Mouse (Mus musculus) heart, postnatal 0 days (tissue): Measurements from ENCODE around the gene Abcg8. TPM values are rescaled to one million over a fixed set of nuclear protein-coding genes. Genes with fewer than 3 reads are reported as not detected.

Experiments used
- ATAC-seq: fragments of 200-750 bp; cut with Nextera tagmentation; 2 replicates; pipeline ENCODE4 v1.8.0; 2017; ENCODE audit warnings: low read depth, moderate number of reproducible peaks, moderate library complexity; ENCODE audit not compliant: insufficient read depth
- DNase-seq: peaks from one replicate; pipeline ENCODE4 v3.0.0-alpha.2; 2016; ENCODE audit warnings: low spot score
- H3K27ac ChIP-seq: fragments of 300-500 bp; sonication (generic); 2 replicates; pipeline ENCODE4 v1.5.1; 2014; ENCODE audit warnings: low read depth, mild to moderate bottlenecking
- H3K27me3 ChIP-seq: fragments of 300-500 bp; sonication (generic); 2 replicates; pipeline ENCODE4 v1.6.1; 2014; ENCODE audit warnings: low read length, mixed read lengths; ENCODE audit not compliant: control insufficient read depth, insufficient read depth
- H3K36me3 ChIP-seq: fragments of 300-500 bp; sonication (generic); replicated peaks from 2 replicates; pipeline ENCODE4 v1.6.1; 2014; ENCODE audit warnings: low read length, mixed read lengths; ENCODE audit not compliant: control insufficient read depth, insufficient read depth
- H3K4me1 ChIP-seq: fragments of 300-500 bp; sonication (generic); 2 replicates; pipeline ENCODE4 v1.6.1; 2014; ENCODE audit warnings: antibody characterized with exemption; ENCODE audit not compliant: control insufficient read depth, insufficient read depth
- H3K4me2 ChIP-seq: fragments of 300-500 bp; sonication (generic); 2 replicates; pipeline ENCODE4 v1.6.1; 2014; ENCODE audit warnings: low read depth, mild to moderate bottlenecking, low read length, moderate library complexity
- H3K4me3 ChIP-seq: fragments of 300-500 bp; sonication (generic); 2 replicates; pipeline ENCODE4 v1.5.1; 2014; ENCODE audit warnings: low read depth, low read length
- H3K9ac ChIP-seq: fragments of 300-500 bp; sonication (generic); replicated peaks from 2 replicates; pipeline ENCODE4 v1.6.1; 2014; ENCODE audit warnings: low read depth, low read length, mixed read lengths
- H3K9me3 ChIP-seq: fragments of 300-500 bp; sonication (generic); replicated peaks from 2 replicates; pipeline ENCODE4 v1.6.1; 2016; ENCODE audit warnings: low read length; ENCODE audit not compliant: control insufficient read depth
- CTCF ChIP-seq: IDR thresholded peaks from 2 replicates; pipeline ENCODE4 v1.5.1; 2016; ENCODE audit warnings: antibody characterized with exemption, control low read depth, low read depth
- EP300 ChIP-seq: IDR thresholded peaks from 2 replicates; pipeline ENCODE4 v1.6.1; 2016; ENCODE audit warnings: antibody characterized with exemption, low read depth
- WGBS: fragments of 180-500 bp; shearing (Covaris S2); extraction: QIAGEN DNeasy Blood & Tissue Kit; methylation state at CpG from one replicate; pipeline ENCODE4 v1.1.7; 2014; 5-methylcytosine and 5-hydroxymethylcytosine counted together
- polyA plus RNA-seq: library from polyadenylated mRNA; unstranded; fragments of >200 nt; fragmentation: Nextera tagmentation; extraction: Ambion mirVana; gene quantifications from 2 replicates; pipeline ENCODE4 v1.2.1, GENCODE M21; 2015
- total RNA-seq: library from RNA; depleted of rRNA; stranded (reverse); fragments of >200 nt; gene quantifications from 2 replicates; pipeline ENCODE4 v1.2.3, GENCODE M21; 2014; ENCODE audit warnings: low replicate concordance

Abcg8 gene
- total and polyA plus RNA-seq, 2 experiments from 2014 or later: not detected

GRCm38 (mm10) chr17:84682734-84683717 is 6.9 kb downstream of the Abcg8 start, which contains the start of gene Abcg5:
TSS of gene Abcg5 (minus strand) at chr17:84683011.
- Histone ChIP-seq H3K4me2 (no peak within 1 kb of the TSS), H3K9ac (no peak within 1 kb of the TSS), H3K27ac (no peak within 1 kb of the TSS), H3K36me3 (no peaks in the 10 kb centered on the region), H3K4me3 (no peak within 1 kb of the TSS), H3K27me3 (no peaks in the 10 kb centered on the region), H3K4me1 (no peaks in the 10 kb centered on the region), H3K9me3 (no peaks in the 10 kb centered on the region)
- ATAC-seq: no peak
- TF ChIP-seq CTCF (no peak), EP300 (no peak)
- WGBS: 60% methylated on average over 18 of the region's 18 CpGs
- DNase-seq: no peak

- Histone ChIP-seq H3K9ac (no peak overlapping the region), H3K9me3 (no peaks in the 10 kb centered on the region), H3K27me3 (no peaks in the 10 kb centered on the region), H3K36me3 (no peaks in the 10 kb centered on the region), H3K4me3 (no peak overlapping the region), H3K4me2 (no peak overlapping the region), H3K27ac (no peak overlapping the region), H3K4me1 (no peaks in the 10 kb centered on the region)
- ATAC-seq: no peak
- TF ChIP-seq EP300 (no peak), CTCF (no peak)
- DNase-seq: no peak
- WGBS: 31% methylated on average over 6 of the region's 6 CpGs
Observed at GRCm38 (mm10) chr17:84684284-84684683, 8.2 kb downstream of the Abcg8 start.

- no peak for DNase-seq
- 69% methylated on average over 4 of the region's 4 CpGs for WGBS
- Histone ChIP-seq H3K4me2 (no peak overlapping the region), H3K9ac (no peak overlapping the region), H3K27me3 (no peaks in the 10 kb centered on the region), H3K4me3 (no peak overlapping the region), H3K9me3 (no peaks in the 10 kb centered on the region), H3K36me3 (no peaks in the 10 kb centered on the region), H3K27ac (no peak overlapping the region), H3K4me1 (no peaks in the 10 kb centered on the region)
- no peak for ATAC-seq
- TF ChIP-seq EP300 (no peak), CTCF (no peak)
Observed at GRCm38 (mm10) chr17:84685286-84685685, 9.2 kb downstream of the Abcg8 start.

GRCm38 (mm10) chr17:84687994-84688393 is 11.9 kb downstream of the Abcg8 start:
- Histone ChIP-seq H3K27ac (no peak overlapping the region), H3K4me1 (no peaks in the 10 kb centered on the region), H3K9ac (no peak overlapping the region), H3K4me3 (no peak overlapping the region), H3K9me3 (no peaks in the 10 kb centered on the region), H3K27me3 (no peaks in the 10 kb centered on the region), H3K4me2 (no peak overlapping the region), H3K36me3 (no peaks in the 10 kb centered on the region)
- 75% methylated on average over 5 of the region's 5 CpGs for WGBS
- DNase-seq (no peak), ATAC-seq (no peak)
- TF ChIP-seq CTCF (no peak), EP300 (no peak)

GRCm38 (mm10) chr17:84688834-84689233 is 12.7 kb downstream of the Abcg8 start:
- no peak for DNase-seq
- H3K9me3 ChIP-seq: no peaks in the 10 kb centered on the region

More at GRCm38 (mm10) chr17:84688834-84689233, 12.7 kb downstream of the Abcg8 start:
- Histone ChIP-seq H3K27me3 (0 out of 2 replicates have a peak, but pooled peaks cover 4% of the 10 kb centered on the region), H3K4me3 (no peak overlapping the region), H3K36me3 (no peaks in the 10 kb centered on the region), H3K27ac (no peak overlapping the region), H3K9ac (no peak overlapping the region), H3K4me2 (no peak overlapping the region), H3K4me1 (no peaks in the 10 kb centered on the region)
- no peak for TF ChIP-seq CTCF
- no peak for TF ChIP-seq EP300
- WGBS: 77% methylated on average over 11 of the region's 11 CpGs
- ATAC-seq: no peak
